In the genomic region with DNA sequence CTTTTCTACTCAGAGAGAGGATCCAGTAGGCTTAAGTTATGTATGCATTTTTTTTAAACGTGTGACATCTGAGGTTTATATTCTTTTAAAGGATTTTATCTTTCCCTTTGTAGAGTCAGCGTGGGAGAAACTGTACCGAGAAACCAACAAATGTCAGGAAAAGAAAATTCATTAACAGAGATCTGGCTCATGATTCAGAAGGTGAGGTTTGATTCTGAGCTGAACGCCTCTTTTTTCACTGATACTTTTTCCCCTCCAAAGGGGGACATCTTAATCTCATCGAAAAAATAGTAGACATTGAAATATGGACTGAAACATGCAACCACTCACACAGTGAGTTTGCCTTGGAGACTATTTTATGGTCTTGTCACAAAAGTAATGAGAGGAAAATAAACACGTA, we compare ENCODE assay signal across 8 mouse cellular contexts. TPM values are rescaled to one million over a fixed set of nuclear protein-coding genes. Genes with fewer than 3 reads are reported as not detected.
DNase-seq lines count a peak whose midpoint lies in the region; ATAC-seq and TF ChIP-seq lines count a peak whose summit lies in the region.

No protein-coding gene starts in this region.

- intact Hi-C loops in heart, postnatal 25 days (cut with DNase I) = no loop called here

- no peak overlapping the region; the same call in 1 of the 2 replicates for H3K9ac ChIP-seq in heart, embryonic 12.5 days
- H3K9ac ChIP-seq in ES-E14 (ENCODE audit: insufficient read depth, low read depth, low read length, poor library complexity, severe bottlenecking) = no peak overlapping the region
- H3K9ac ChIP-seq in forebrain, postnatal 0 days = no peak overlapping the region
- H3K9ac ChIP-seq in midbrain, embryonic 11.5 days (ENCODE audit: low read length) = no peak overlapping the region

- ATAC-seq in heart, embryonic 12.5 days (ENCODE audit: insufficient number of reproducible peaks, low FRiP score) = no peak
- ATAC-seq in forebrain, postnatal 0 days = no peak
- ATAC-seq in midbrain, embryonic 11.5 days (ENCODE audit: low FRiP score) = no peak

- no peaks in the 10 kb centered on the region for H3K36me3 ChIP-seq in heart, embryonic 12.5 days
- no peaks in the 10 kb centered on the region for H3K36me3 ChIP-seq in ES-E14 (ENCODE audit: control insufficient read depth, insufficient read depth, low read length, poor library complexity, severe bottlenecking)
- H3K36me3 ChIP-seq in forebrain, postnatal 0 days (ENCODE audit: insufficient read depth) = no peaks in the 10 kb centered on the region
- no peaks in the 10 kb centered on the region for H3K36me3 ChIP-seq in midbrain, embryonic 11.5 days (ENCODE audit: control insufficient read depth, insufficient read depth, low read length)

- in situ Hi-C loops in ES-E14 (cut with MboI; ENCODE audit: low sequenced_read_pairs in 2 of 2, unreplicated experiment in 2 of 2) = no loop called here

- 32% methylated on average over 6 of the region's 6 CpGs for WGBS in heart, embryonic 12.5 days
- WGBS in forebrain, postnatal 0 days = 51% methylated on average over 6 of the region's 6 CpGs
- 54% methylated on average over 6 of the region's 6 CpGs for WGBS in midbrain, embryonic 11.5 days

- DNase-seq in heart, postnatal 25 days (ENCODE audit: low spot score) = no peak
- no peak for DNase-seq in ES-E14 (ENCODE audit: low read depth, low spot score)
- no peak for DNase-seq in forebrain, postnatal 0 days
- peak; percentile 69 for DNase-seq in midbrain, embryonic 11.5 days (ENCODE audit: low spot score, missing footprints)
- no peak for DNase-seq in embryo, embryonic 9.5 days (ENCODE audit: extremely low spot score)
- no peak for DNase-seq in adrenal gland, adult 8-10 months
- no peak for DNase-seq in natural killer cell, adult 2 months (ENCODE audit: low spot score in 2 of 2)

- H3K9me3 ChIP-seq in heart, embryonic 12.5 days (replicated peaks) = no peaks in the 10 kb centered on the region
- no peaks in the 10 kb centered on the region for H3K9me3 ChIP-seq in ES-E14 (ENCODE audit: control insufficient read depth, insufficient read depth, low read depth, low read length)
- no peaks in the 10 kb centered on the region for H3K9me3 ChIP-seq in forebrain, postnatal 0 days (ENCODE audit: low read length)
- H3K9me3 ChIP-seq in midbrain, embryonic 11.5 days (ENCODE audit: control insufficient read depth, low read length) = no peaks in the 10 kb centered on the region

- peak overlapping the region; percentile 68 for H3K4me3 ChIP-seq in heart, embryonic 12.5 days
- H3K4me3 ChIP-seq in ES-E14 (ENCODE audit: insufficient read depth in 1 of 2, low read depth in 1 of 2, low read length in 2 of 2, poor library complexity in 1 of 2, severe bottlenecking in 1 of 2) = peak overlapping the region; percentile 71 to 90; a peak in 3 of 4 replicates
- peak overlapping the region; percentile 62 for H3K4me3 ChIP-seq in forebrain, postnatal 0 days (ENCODE audit: low read depth, low read length)
- no peak overlapping the region for H3K4me3 ChIP-seq in midbrain, embryonic 11.5 days (ENCODE audit: low read depth, low read length)

- no peaks in the 10 kb centered on the region for H3K27me3 ChIP-seq in heart, embryonic 12.5 days (replicated peaks)
- no peaks in the 10 kb centered on the region for H3K27me3 ChIP-seq in forebrain, postnatal 0 days (ENCODE audit: insufficient read depth, low read length)
- no peaks in the 10 kb centered on the region for H3K27me3 ChIP-seq in midbrain, embryonic 11.5 days (ENCODE audit: control insufficient read depth, insufficient read depth, low read length)

- peak overlapping the region; percentile 92 for H3K4me2 ChIP-seq in heart, embryonic 12.5 days
- peak overlapping the region; percentile 88 for H3K4me2 ChIP-seq in forebrain, postnatal 0 days (ENCODE audit: low read depth)
- H3K4me2 ChIP-seq in midbrain, embryonic 11.5 days = peak overlapping the region; percentile 89; the same call in 1 of the 2 replicates

- H3K4me1 ChIP-seq in heart, embryonic 12.5 days (replicated peaks) = peaks cover 5% of the 10 kb centered on the region; the same call in 1 of the 2 replicates
- H3K4me1 ChIP-seq in ES-E14 (ENCODE audit: control insufficient read depth in 2 of 2, insufficient read depth in 2 of 2, low read length in 2 of 2, poor library complexity in 1 of 2) = peaks cover 0 to 1% of the 10 kb centered on the region in 2 experiments; a peak in 3 of 4 replicates
- 0 out of 2 replicates have a peak, but pooled peaks cover 4% of the 10 kb centered on the region for H3K4me1 ChIP-seq in forebrain, postnatal 0 days (ENCODE audit: insufficient read depth)
- H3K4me1 ChIP-seq in midbrain, embryonic 11.5 days (ENCODE audit: control insufficient read depth, insufficient read depth, low read length) = peaks cover 2% of the 10 kb centered on the region; the same call in 1 of the 2 replicates

- H3K27ac ChIP-seq in heart, embryonic 12.5 days (ENCODE audit: poor library complexity, severe bottlenecking) = no peak overlapping the region
- H3K27ac ChIP-seq in ES-E14 (ENCODE audit: insufficient read depth, low read depth, low read length, poor library complexity, severe bottlenecking) = no peak overlapping the region
- H3K27ac ChIP-seq in forebrain, postnatal 0 days (ENCODE audit: low read depth, low read length) = no peak overlapping the region
- no peak overlapping the region for H3K27ac ChIP-seq in midbrain, embryonic 11.5 days (ENCODE audit: low read depth, low read length)

- TF ChIP-seq CTCF in forebrain, postnatal 0 days (IDR thresholded peaks at IDR 0.05; ENCODE audit: low read depth) = no peak

TF ChIP-seq in ES-E14, 5 proteins besides CTCF, POLR2A, EP300 and RAD21:
- TF ChIP-seq ZC3H11A (IDR thresholded peaks at IDR 0.05; ENCODE audit: borderline replicate concordance, low read depth, low read length) (no peak), CHD2 (IDR thresholded peaks at IDR 0.05; ENCODE audit: low read depth, low read length) (no peak), ZNF384 (IDR thresholded peaks at IDR 0.05; ENCODE audit: low read depth, low read length) (no peak), MAFK (IDR thresholded peaks at IDR 0.05; ENCODE audit: insufficient read depth, low read depth, low read length) (no peak), HCFC1 (IDR thresholded peaks at IDR 0.05; ENCODE audit: borderline replicate concordance, insufficient read depth, low read length) (no peak)

RNA-seq across cellular contexts. Expression of gene Etv1, which starts 2.5 kb away (rescaled TPM):
- polyA plus RNA-seq in heart, embryonic 12.5 days (2016; fragmentation: Nextera tagmentation; extraction: Ambion mirVana) = 29.2 and 32.4 TPM in 2 replicates
- 10 to 100 TPM in 1 of 2 experiments, 1 to 10 TPM in 1; 9.6 to 10.6 TPM for total RNA-seq in heart, postnatal 25 days (2021)
- total RNA-seq in ES-E14 (2012; rRNA removed) = 21.3 and 23.9 TPM in 2 replicates
- total RNA-seq in forebrain, postnatal 0 days (2014; rRNA removed) = 27.9 and 29.3 TPM in 2 replicates
- polyA plus RNA-seq in forebrain, postnatal 0 days (2015; fragmentation: Nextera tagmentation; extraction: Ambion mirVana) = 48.6 and 60.7 TPM in 2 replicates
- 12.7 and 15.1 TPM in 2 replicates for polyA plus RNA-seq in midbrain, embryonic 11.5 days (2014; fragmentation: Nextera tagmentation; extraction: Ambion mirVana)
- total RNA-seq in adrenal gland, adult 8-10 months (2022) = 10 to 100 TPM; 66.0 to 91.2 (median 76.2) TPM
